In genomic region chr11:94500362-94500761, GRCm38 (mm10) we compare ENCODE assay signal across 11 mouse cellular contexts. TPM values are rescaled to one million over a fixed set of nuclear protein-coding genes. Genes with fewer than 3 reads are reported as not detected.
DNase-seq lines count a peak whose midpoint lies in the region; ATAC-seq and TF ChIP-seq lines count a peak whose summit lies in the region.
"Had no signal": no experiment of that assay in that cellular context is flagged by ENCODE, and none has a peak within 500 bp of the region (broad histone marks: within the 10 kb centered on the region; RNA-seq: fewer than 3 reads in every experiment).

No protein-coding gene starts in this region.

- ATAC-seq in embryonic facial prominence, embryonic 12.5 days (ENCODE audit: insufficient number of reproducible peaks, insufficient read depth, low FRiP score, low TSS enrichment), result no peak
- no peak for ATAC-seq in limb, embryonic 11.5 days (ENCODE audit: insufficient number of reproducible peaks, low FRiP score, low TSS enrichment, low read depth)
- ATAC-seq: inflammation-experienced regulatory T-cells, adult 6 months had no signal

- no peaks in the 10 kb centered on the region for H3K9me3 ChIP-seq in embryonic facial prominence, embryonic 10.5 days
- H3K9me3 ChIP-seq in embryonic facial prominence, embryonic 12.5 days, result no peaks in the 10 kb centered on the region
- no peaks in the 10 kb centered on the region for H3K9me3 ChIP-seq in limb, embryonic 11.5 days (ENCODE audit: control insufficient read depth, low read length)
- H3K9me3 ChIP-seq: megakaryocyte, embryonic 14.5 days had no signal

- no peak for TF ChIP-seq POLR2A in kidney, adult 2 months (IDR thresholded peaks at IDR 0.05; ENCODE audit: low read depth, low read length)

- 0 out of 2 replicates have a peak, but pooled peaks cover 2% of the 10 kb centered on the region for H3K4me1 ChIP-seq in kidney, adult 2 months (ENCODE audit: control insufficient read depth, insufficient read depth, low read length)
- H3K4me1 ChIP-seq in embryonic facial prominence, embryonic 10.5 days, result peaks cover 43% of the 10 kb centered on the region
- H3K4me1 ChIP-seq in embryonic facial prominence, embryonic 12.5 days, result peaks cover 30% of the 10 kb centered on the region
- peaks cover 28% of the 10 kb centered on the region for H3K4me1 ChIP-seq in limb, embryonic 11.5 days (ENCODE audit: control insufficient read depth, insufficient read depth, low read length)

- H3K4me2 ChIP-seq in embryonic facial prominence, embryonic 12.5 days (replicated peaks), result peak overlapping the region; percentile 62
- H3K4me2 ChIP-seq in limb, embryonic 11.5 days (ENCODE audit: low read depth, severe bottlenecking), result peak overlapping the region; percentile 71; the same call in 1 of the 2 replicates

- H3K27me3 ChIP-seq in kidney, adult 2 months (replicated peaks; ENCODE audit: control insufficient read depth, insufficient read depth, low read length), result no peaks in the 10 kb centered on the region
- peaks cover 73% of the 10 kb centered on the region for H3K27me3 ChIP-seq in embryonic facial prominence, embryonic 10.5 days (replicated peaks; ENCODE audit: low read depth, poor library complexity, severe bottlenecking)
- peaks cover 10% of the 10 kb centered on the region; the same call in 1 of the 2 replicates for H3K27me3 ChIP-seq in embryonic facial prominence, embryonic 12.5 days
- no peaks in the 10 kb centered on the region for H3K27me3 ChIP-seq in limb, embryonic 11.5 days (ENCODE audit: control insufficient read depth, insufficient read depth, low read length)

- H3K9ac ChIP-seq in embryonic facial prominence, embryonic 12.5 days, result peak overlapping the region; percentile 51
- H3K9ac ChIP-seq in limb, embryonic 11.5 days (ENCODE audit: low read length), result peak overlapping the region; percentile 24; the same call in 1 of the 2 replicates

- no peak for TF ChIP-seq CTCF in kidney, adult 2 months (conservative IDR thresholded peaks at IDR 0.05; ENCODE audit: insufficient read depth, insufficient read length, low read depth, low read length)

- H3K4me3 ChIP-seq in kidney, adult 2 months (ENCODE audit: insufficient read depth, low read depth, low read length), result peak overlapping the region; percentile 48
- peak overlapping the region; percentile 60 for H3K4me3 ChIP-seq in embryonic facial prominence, embryonic 10.5 days
- peak overlapping the region; percentile 39; the same call in 1 of the 2 replicates for H3K4me3 ChIP-seq in embryonic facial prominence, embryonic 12.5 days
- no peak overlapping the region for H3K4me3 ChIP-seq in limb, embryonic 11.5 days (ENCODE audit: low read depth, low read length)
- H3K4me3 ChIP-seq: megakaryocyte, embryonic 14.5 days had no signal

- DNase-seq in kidney, adult 2 months, result no peak
- DNase-seq in kidney, postnatal 10 days, result no peak
- no peak for DNase-seq in embryonic facial prominence, embryonic 10.5 days (ENCODE audit: low spot score)
- DNase-seq in limb, embryonic 11.5 days (ENCODE audit: low spot score), result no peak
- DNase-seq in layer of hippocampus, postnatal 14 days (ENCODE audit: low spot score in 2 of 2), result no peak
- DNase-seq in adrenal gland, postnatal 25 days, result no peak
- DNase-seq: spleen, adult 18-20 months; thymus, postnatal 14 days had no signal

- 38% methylated on average over 8 of the region's 8 CpGs for WGBS in kidney, adult 2 months
- WGBS in embryonic facial prominence, embryonic 10.5 days, result 22% methylated on average over 8 of the region's 8 CpGs
- WGBS in embryonic facial prominence, embryonic 12.5 days, result 22% methylated on average over 8 of the region's 8 CpGs
- WGBS in limb, embryonic 11.5 days, result 24% methylated on average over 8 of the region's 8 CpGs

- peak overlapping the region; percentile 77 for H3K27ac ChIP-seq in kidney, adult 2 months (ENCODE audit: insufficient read depth, low read depth, low read length)
- peak overlapping the region; percentile 81 for H3K27ac ChIP-seq in embryonic facial prominence, embryonic 10.5 days (replicated peaks)
- peak overlapping the region; percentile 41; the same call in 1 of the 2 replicates for H3K27ac ChIP-seq in embryonic facial prominence, embryonic 12.5 days
- no peak overlapping the region for H3K27ac ChIP-seq in limb, embryonic 11.5 days (replicated peaks; ENCODE audit: low read depth, low read length)

- H3K36me3 ChIP-seq in kidney, adult 2 months (ENCODE audit: control insufficient read depth, insufficient read depth, low read length), result no peaks in the 10 kb centered on the region
- H3K36me3 ChIP-seq in embryonic facial prominence, embryonic 10.5 days (replicated peaks), result no peaks in the 10 kb centered on the region
- no peaks in the 10 kb centered on the region for H3K36me3 ChIP-seq in embryonic facial prominence, embryonic 12.5 days
- H3K36me3 ChIP-seq in limb, embryonic 11.5 days (ENCODE audit: control insufficient read depth, insufficient read depth, low read length), result no peaks in the 10 kb centered on the region

RNA-seq across cellular contexts. Expression of gene Epn3, which starts 0.6 kb away (rescaled TPM):
- 35.6 and 36.4 TPM in 2 replicates for polyA plus RNA-seq in kidney, adult 2 months (2012; rRNA removed)
- 4.5 and 4.7 TPM in 2 replicates for polyA plus RNA-seq in embryonic facial prominence, embryonic 10.5 days (2016; fragmentation: Nextera tagmentation; extraction: Ambion mirVana)
- 2.7 and 4.2 TPM in 2 replicates for polyA plus RNA-seq in embryonic facial prominence, embryonic 12.5 days (2016; fragmentation: Nextera tagmentation; extraction: Ambion mirVana)
- 2.8 and 3.1 TPM in 2 replicates for polyA plus RNA-seq in limb, embryonic 11.5 days (2014; fragmentation: Nextera tagmentation; extraction: Ambion mirVana)
- total RNA-seq in layer of hippocampus, postnatal 14 days (2021), result 1 to 10 TPM; 3.9 to 5.7 TPM
- 14.6 and 18.7 TPM in 2 replicates for total RNA-seq in adrenal gland, postnatal 25 days (2021)
- polyA plus RNA-seq: inflammation-experienced regulatory T-cells, adult 6 months had no signal

RNA-seq across cellular contexts. Expression of gene Spata20, which starts 14.4 kb away (rescaled TPM):
- 1.1 TPM in 2 replicates for polyA plus RNA-seq in kidney, adult 2 months (2012; rRNA removed)
- not detected in 2 replicates for polyA plus RNA-seq in embryonic facial prominence, embryonic 10.5 days (2016; fragmentation: Nextera tagmentation; extraction: Ambion mirVana)
- 0.29 and 0.43 TPM in 2 replicates for polyA plus RNA-seq in embryonic facial prominence, embryonic 12.5 days (2016; fragmentation: Nextera tagmentation; extraction: Ambion mirVana)
- not detected in 2 replicates for polyA plus RNA-seq in limb, embryonic 11.5 days (2014; fragmentation: Nextera tagmentation; extraction: Ambion mirVana)
- under 1 TPM; 0.35 to 0.43 TPM for total RNA-seq in layer of hippocampus, postnatal 14 days (2021)
- not detected in 2 replicates for total RNA-seq in adrenal gland, postnatal 25 days (2021)
- polyA plus RNA-seq: inflammation-experienced regulatory T-cells, adult 6 months had no signal

RNA-seq across cellular contexts. Expression of gene Mycbpap, which starts 21.2 kb away (rescaled TPM):
- polyA plus RNA-seq in kidney, adult 2 months (2012; rRNA removed), result 5.0 TPM in 2 replicates
- polyA plus RNA-seq in embryonic facial prominence, embryonic 10.5 days (2016; fragmentation: Nextera tagmentation; extraction: Ambion mirVana), result 2.7 and 3.6 TPM in 2 replicates
- polyA plus RNA-seq in embryonic facial prominence, embryonic 12.5 days (2016; fragmentation: Nextera tagmentation; extraction: Ambion mirVana), result 2.5 and 3.7 TPM in 2 replicates
- 4.2 and 4.9 TPM in 2 replicates for polyA plus RNA-seq in limb, embryonic 11.5 days (2014; fragmentation: Nextera tagmentation; extraction: Ambion mirVana)
- total RNA-seq in layer of hippocampus, postnatal 14 days (2021), result 1 to 10 TPM; 1.6 to 5.6 TPM
- total RNA-seq in adrenal gland, postnatal 25 days (2021), result 5.9 and 8.5 TPM in 2 replicates
- polyA plus RNA-seq: inflammation-experienced regulatory T-cells, adult 6 months had no signal

RNA-seq across cellular contexts. Expression of gene Cacna1g, which starts 26.4 kb away (rescaled TPM):
- 7.6 and 10.2 TPM in 2 replicates for polyA plus RNA-seq in kidney, adult 2 months (2012; rRNA removed)
- 6.5 and 13.5 TPM in 2 replicates for polyA plus RNA-seq in embryonic facial prominence, embryonic 10.5 days (2016; fragmentation: Nextera tagmentation; extraction: Ambion mirVana)
- polyA plus RNA-seq in embryonic facial prominence, embryonic 12.5 days (2016; fragmentation: Nextera tagmentation; extraction: Ambion mirVana), result 31.6 and 37.2 TPM in 2 replicates
- 21.0 and 24.3 TPM in 2 replicates for polyA plus RNA-seq in limb, embryonic 11.5 days (2014; fragmentation: Nextera tagmentation; extraction: Ambion mirVana)
- 10 to 100 TPM; 74.7 to 92.9 TPM for total RNA-seq in layer of hippocampus, postnatal 14 days (2021)
- 0.24 and 1.0 TPM in 2 replicates for total RNA-seq in adrenal gland, postnatal 25 days (2021)
- polyA plus RNA-seq: inflammation-experienced regulatory T-cells, adult 6 months had no signal

RNA-seq across cellular contexts. Expression of gene Rsad1, which starts 48.7 kb away (rescaled TPM):
- polyA plus RNA-seq in kidney, adult 2 months (2012; rRNA removed), result 8.6 and 10.1 TPM in 2 replicates
- 4.5 and 5.1 TPM in 2 replicates for polyA plus RNA-seq in embryonic facial prominence, embryonic 10.5 days (2016; fragmentation: Nextera tagmentation; extraction: Ambion mirVana)
- polyA plus RNA-seq in embryonic facial prominence, embryonic 12.5 days (2016; fragmentation: Nextera tagmentation; extraction: Ambion mirVana), result 5.0 and 5.7 TPM in 2 replicates
- 3.1 and 4.1 TPM in 2 replicates for polyA plus RNA-seq in limb, embryonic 11.5 days (2014; fragmentation: Nextera tagmentation; extraction: Ambion mirVana)
- 10 to 100 TPM; 10.2 to 11.6 TPM for total RNA-seq in layer of hippocampus, postnatal 14 days (2021)
- 13.1 and 18.3 TPM in 2 replicates for total RNA-seq in adrenal gland, postnatal 25 days (2021)
